Mouse (Mus musculus): Measurements from ENCODE around the gene Fermt2. TPM values are rescaled to one million over a fixed set of nuclear protein-coding genes. Genes with fewer than 3 reads are reported as not detected.

Gene Fermt2
- polyA plus RNA-seq, 1 experiment from 2014 or later, result 68.5 TPM

GRCm38 (mm10) chr14:45553854-45554253, 23.9 kb upstream of the Fermt2 start:
- H3K27me3 ChIP-seq (ENCODE audit: control insufficient read depth, insufficient read depth, low read length), result no peaks in the 10 kb centered on the region
- no peak overlapping the region for H3K4me2 ChIP-seq (ENCODE audit: low read depth, low read length, severe bottlenecking)
- 88% methylated on average over 2 of the region's 2 CpGs for WGBS
- H3K4me3 ChIP-seq (ENCODE audit: low read depth, low read length), result no peak overlapping the region
- DNase-seq (ENCODE audit: low spot score) (no peak), ATAC-seq (replicated peaks; ENCODE audit: low FRiP score) (no peak)
- no peaks in the 10 kb centered on the region for H3K4me1 ChIP-seq (replicated peaks; ENCODE audit: control insufficient read depth, insufficient read depth, low read length)
- H3K9ac ChIP-seq (ENCODE audit: low read length), result no peak overlapping the region
- no peaks in the 10 kb centered on the region for H3K36me3 ChIP-seq (ENCODE audit: control insufficient read depth, insufficient read depth, low read length)
- no peak overlapping the region for H3K27ac ChIP-seq (ENCODE audit: low read depth, low read length)
- no peaks in the 10 kb centered on the region; the same call in 1 of the 2 replicates for H3K9me3 ChIP-seq (ENCODE audit: control insufficient read depth, low read length)

- H3K4me2 ChIP-seq (ENCODE audit: low read depth, low read length, severe bottlenecking), result no peak overlapping the region
Measured at GRCm38 (mm10) chr14:45552431-45552830, 22.5 kb upstream of the Fermt2 start.

GRCm38 (mm10) chr14:45551121-45551768, 21.3 kb upstream of the Fermt2 start:
- Histone ChIP-seq H3K27ac (ENCODE audit: low read depth, low read length) (no peak overlapping the region), H3K4me3 (ENCODE audit: low read depth, low read length) (no peak overlapping the region), H3K4me2 (ENCODE audit: low read depth, low read length, severe bottlenecking) (no peak overlapping the region), H3K27me3 (ENCODE audit: control insufficient read depth, insufficient read depth, low read length) (no peaks in the 10 kb centered on the region), H3K9me3 (ENCODE audit: control insufficient read depth, low read length) (no peaks in the 10 kb centered on the region), H3K36me3 (ENCODE audit: control insufficient read depth, insufficient read depth, low read length) (no peaks in the 10 kb centered on the region), H3K4me1 (replicated peaks; ENCODE audit: control insufficient read depth, insufficient read depth, low read length) (no peaks in the 10 kb centered on the region), H3K9ac (ENCODE audit: low read length) (no peak overlapping the region)
- DNase-seq (ENCODE audit: low spot score), result peak; percentile 73
- peak; percentile 88 for ATAC-seq (replicated peaks; ENCODE audit: low FRiP score)
- 57% methylated on average over 17 of the region's 17 CpGs for WGBS

More at GRCm38 (mm10) chr14:45552431-45552830, 22.5 kb upstream of the Fermt2 start:
- Histone ChIP-seq H3K27ac (ENCODE audit: low read depth, low read length) (no peak overlapping the region), H3K9ac (ENCODE audit: low read length) (no peak overlapping the region), H3K4me3 (ENCODE audit: low read depth, low read length) (no peak overlapping the region), H3K27me3 (ENCODE audit: control insufficient read depth, insufficient read depth, low read length) (no peaks in the 10 kb centered on the region), H3K36me3 (ENCODE audit: control insufficient read depth, insufficient read depth, low read length) (no peaks in the 10 kb centered on the region), H3K4me1 (replicated peaks; ENCODE audit: control insufficient read depth, insufficient read depth, low read length) (no peaks in the 10 kb centered on the region), H3K9me3 (ENCODE audit: control insufficient read depth, low read length) (no peaks in the 10 kb centered on the region; the same call in 1 of the 2 replicates)
- ATAC-seq (replicated peaks; ENCODE audit: low FRiP score) (no peak), DNase-seq (ENCODE audit: low spot score) (no peak)
- 87% methylated on average over 4 of the region's 4 CpGs for WGBS

GRCm38 (mm10) chr14:45550010-45550647, 20.2 kb upstream of the Fermt2 start:
- H3K9me3 ChIP-seq (ENCODE audit: control insufficient read depth, low read length), result no peaks in the 10 kb centered on the region
- DNase-seq (ENCODE audit: low spot score) (no peak), ATAC-seq (replicated peaks; ENCODE audit: low FRiP score) (no peak)
- no peaks in the 10 kb centered on the region for H3K4me1 ChIP-seq (replicated peaks; ENCODE audit: control insufficient read depth, insufficient read depth, low read length)
- WGBS, result 82% methylated on average over 13 of the region's 13 CpGs
- no peak overlapping the region for H3K27ac ChIP-seq (ENCODE audit: low read depth, low read length)
- H3K9ac ChIP-seq (ENCODE audit: low read length), result no peak overlapping the region
- H3K4me2 ChIP-seq (ENCODE audit: low read depth, low read length, severe bottlenecking), result no peak overlapping the region
- H3K36me3 ChIP-seq (ENCODE audit: control insufficient read depth, insufficient read depth, low read length), result no peaks in the 10 kb centered on the region
- no peaks in the 10 kb centered on the region for H3K27me3 ChIP-seq (ENCODE audit: control insufficient read depth, insufficient read depth, low read length)
- H3K4me3 ChIP-seq (ENCODE audit: low read depth, low read length), result no peak overlapping the region

GRCm38 (mm10) chr14:45548118-45548517, 18.2 kb upstream of the Fermt2 start:
- H3K9me3 ChIP-seq (ENCODE audit: control insufficient read depth, low read length), result no peaks in the 10 kb centered on the region
- no peak overlapping the region for H3K4me2 ChIP-seq (ENCODE audit: low read depth, low read length, severe bottlenecking)
- ATAC-seq (replicated peaks; ENCODE audit: low FRiP score) (no peak), DNase-seq (ENCODE audit: low spot score) (no peak)
- 80% methylated on average over 3 of the region's 3 CpGs for WGBS
- no peaks in the 10 kb centered on the region for H3K36me3 ChIP-seq (ENCODE audit: control insufficient read depth, insufficient read depth, low read length)
- no peak overlapping the region for H3K4me3 ChIP-seq (ENCODE audit: low read depth, low read length)
- no peaks in the 10 kb centered on the region for H3K4me1 ChIP-seq (replicated peaks; ENCODE audit: control insufficient read depth, insufficient read depth, low read length)
- H3K9ac ChIP-seq (ENCODE audit: low read length), result no peak overlapping the region
- no peaks in the 10 kb centered on the region for H3K27me3 ChIP-seq (ENCODE audit: control insufficient read depth, insufficient read depth, low read length)
- H3K27ac ChIP-seq (ENCODE audit: low read depth, low read length), result no peak overlapping the region

- no peaks in the 10 kb centered on the region for H3K9me3 ChIP-seq (ENCODE audit: control insufficient read depth, low read length)
- no peak for DNase-seq (ENCODE audit: low spot score)
- no peak overlapping the region for H3K4me3 ChIP-seq (ENCODE audit: low read depth, low read length)
- no peaks in the 10 kb centered on the region for H3K36me3 ChIP-seq (ENCODE audit: control insufficient read depth, insufficient read depth, low read length)
- 90% methylated on average over 7 of the region's 7 CpGs for WGBS
- ATAC-seq (replicated peaks; ENCODE audit: low FRiP score), result no peak
- no peak overlapping the region for H3K9ac ChIP-seq (ENCODE audit: low read length)
- H3K27ac ChIP-seq (ENCODE audit: low read depth, low read length), result no peak overlapping the region
- no peaks in the 10 kb centered on the region; the same call in 1 of the 2 replicates for H3K4me1 ChIP-seq (replicated peaks; ENCODE audit: control insufficient read depth, insufficient read depth, low read length)
- H3K27me3 ChIP-seq (ENCODE audit: control insufficient read depth, insufficient read depth, low read length), result no peaks in the 10 kb centered on the region
- H3K4me2 ChIP-seq (ENCODE audit: low read depth, low read length, severe bottlenecking), result no peak overlapping the region
Measured at GRCm38 (mm10) chr14:45544905-45545304, 15.0 kb upstream of the Fermt2 start.

- no peak overlapping the region for H3K9ac ChIP-seq (ENCODE audit: low read length)
- DNase-seq (ENCODE audit: low spot score), result no peak
- no peaks in the 10 kb centered on the region for H3K9me3 ChIP-seq (ENCODE audit: control insufficient read depth, low read length)
- no peak for ATAC-seq (replicated peaks; ENCODE audit: low FRiP score)
- no peak overlapping the region for H3K4me3 ChIP-seq (ENCODE audit: low read depth, low read length)
- H3K4me1 ChIP-seq (replicated peaks; ENCODE audit: control insufficient read depth, insufficient read depth, low read length), result no peaks in the 10 kb centered on the region; the same call in 1 of the 2 replicates
- 83% methylated on average over 5 of the region's 6 CpGs for WGBS
- no peak overlapping the region for H3K4me2 ChIP-seq (ENCODE audit: low read depth, low read length, severe bottlenecking)
- no peak overlapping the region for H3K27ac ChIP-seq (ENCODE audit: low read depth, low read length)
- H3K36me3 ChIP-seq (ENCODE audit: control insufficient read depth, insufficient read depth, low read length), result no peaks in the 10 kb centered on the region
- H3K27me3 ChIP-seq (ENCODE audit: control insufficient read depth, insufficient read depth, low read length), result no peaks in the 10 kb centered on the region
Measured at GRCm38 (mm10) chr14:45544026-45544425, 14.1 kb upstream of the Fermt2 start.

- no peak overlapping the region for H3K9ac ChIP-seq (ENCODE audit: low read length)
Measured at GRCm38 (mm10) chr14:45539659-45540468, 9.9 kb upstream of the Fermt2 start.

More at GRCm38 (mm10) chr14:45539659-45540468, 9.9 kb upstream of the Fermt2 start:
- Histone ChIP-seq H3K4me3 (ENCODE audit: low read depth, low read length) (no peak overlapping the region), H3K4me1 (replicated peaks; ENCODE audit: control insufficient read depth, insufficient read depth, low read length) (no peaks in the 10 kb centered on the region; the same call in 1 of the 2 replicates), H3K27me3 (ENCODE audit: control insufficient read depth, insufficient read depth, low read length) (no peaks in the 10 kb centered on the region), H3K4me2 (ENCODE audit: low read depth, low read length, severe bottlenecking) (no peak overlapping the region; the same call in 1 of the 2 replicates), H3K36me3 (ENCODE audit: control insufficient read depth, insufficient read depth, low read length) (no peaks in the 10 kb centered on the region), H3K27ac (ENCODE audit: low read depth, low read length) (0 out of 2 replicates have a peak overlapping the region, but pooled peaks have one; percentile 42), H3K9me3 (ENCODE audit: control insufficient read depth, low read length) (no peaks in the 10 kb centered on the region)
- 31% methylated on average over 12 of the region's 12 CpGs for WGBS
- peak; percentile 82 for DNase-seq (ENCODE audit: low spot score)
- ATAC-seq (replicated peaks; ENCODE audit: low FRiP score), result peak; percentile 86

All from forebrain, embryonic 11.5 days (tissue).